ENCODE assay signal across 21 mouse cellular contexts in the genomic region with DNA sequence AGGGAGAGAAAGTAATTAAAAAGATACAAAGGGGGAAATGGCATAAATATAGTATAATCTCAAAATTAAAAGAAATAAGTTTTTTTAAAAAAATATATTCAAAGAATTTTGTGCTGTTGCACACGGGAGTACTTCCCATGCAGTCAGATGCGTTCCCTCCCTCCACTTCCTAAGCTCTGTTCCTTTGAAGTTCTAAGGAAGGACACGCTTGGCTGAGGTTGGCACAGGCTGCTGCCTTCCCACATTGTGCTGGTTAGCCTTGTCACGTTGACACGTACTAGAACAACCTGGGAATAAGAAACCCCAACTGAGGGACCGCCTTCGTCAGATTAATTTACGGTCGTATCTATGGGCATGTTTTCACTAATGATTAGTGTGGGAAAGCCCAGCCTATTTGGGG.
DNase-seq lines count a peak whose midpoint lies in the region; ATAC-seq and TF ChIP-seq lines count a peak whose summit lies in the region.
"Had no signal": no experiment of that assay in that cellular context is flagged by ENCODE, and none has a peak within 500 bp of the region (broad histone marks: within the 10 kb centered on the region; RNA-seq: fewer than 3 reads in every experiment).

No protein-coding gene starts in this region.

- no peaks in the 10 kb centered on the region for H3K27me3 ChIP-seq in kidney, postnatal 0 days (ENCODE audit: insufficient read depth, low read length)
- H3K27me3 ChIP-seq: forebrain, embryonic 13.5 days; neural tube, embryonic 12.5 days had no signal

- H3K36me3 ChIP-seq in kidney, postnatal 0 days (ENCODE audit: insufficient read depth, low read length): no peaks in the 10 kb centered on the region
- H3K36me3 ChIP-seq: heart, embryonic 15.5 days; neural tube, embryonic 12.5 days had no signal

- H3K4me3 ChIP-seq in kidney, postnatal 0 days (replicated peaks; ENCODE audit: low read depth, low read length): no peak overlapping the region
- H3K4me3 ChIP-seq: erythroblast, embryonic 14.5 days; forebrain, embryonic 13.5 days; heart, adult 2 months; heart, embryonic 15.5 days; neural tube, embryonic 12.5 days had no signal

- peak; percentile 82 for ATAC-seq in kidney, postnatal 0 days (replicated peaks; ENCODE audit: low FRiP score, low read depth)
- ATAC-seq: forebrain, embryonic 13.5 days had no signal

- WGBS in kidney, postnatal 0 days: 27% methylated on average over 9 of the region's 9 CpGs

- peak overlapping the region; percentile 17; the same call in 1 of the 2 replicates for H3K4me2 ChIP-seq in kidney, postnatal 0 days (ENCODE audit: low read length)
- H3K4me2 ChIP-seq: forebrain, embryonic 13.5 days; heart, embryonic 15.5 days; neural tube, embryonic 12.5 days had no signal

- no peak for TF ChIP-seq CTCF in kidney, postnatal 0 days (IDR thresholded peaks at IDR 0.05; ENCODE audit: low read depth)

- H3K9me3 ChIP-seq in kidney, postnatal 0 days (replicated peaks; ENCODE audit: low read length): no peaks in the 10 kb centered on the region
- H3K9me3 ChIP-seq: forebrain, embryonic 13.5 days; heart, embryonic 15.5 days; neural tube, embryonic 12.5 days had no signal

- H3K9ac ChIP-seq in kidney, postnatal 0 days (ENCODE audit: low read depth, low read length): no peak overlapping the region
- H3K9ac ChIP-seq: forebrain, embryonic 13.5 days; heart, embryonic 15.5 days; neural tube, embryonic 12.5 days had no signal

- no peak overlapping the region for H3K27ac ChIP-seq in kidney, postnatal 0 days
- H3K27ac ChIP-seq: forebrain, embryonic 13.5 days; heart, adult 2 months; neural tube, embryonic 12.5 days had no signal

- DNase-seq in adrenal gland, adult (ENCODE audit: inconsistent age in 2 of 2, low spot score in 1 of 2): peak; percentile 15 to 42
- no peak for DNase-seq in adrenal gland, adult 2 months
- DNase-seq in kidney, adult 11 months: peak; percentile 15
- DNase-seq in kidney, postnatal 14 days: no peak
- DNase-seq in kidney, adult 18-20 months: peak; percentile 25
- peak; percentile 74 for DNase-seq in kidney, postnatal 0 days (ENCODE audit: low spot score)
- no peak for DNase-seq in urinary bladder, postnatal 4 days (ENCODE audit: low spot score in 2 of 2)
- no peak for DNase-seq in cerebellum, adult 8-10 months
- DNase-seq: adrenal gland, postnatal 25 days; cerebellum, adult 11-12 months; cerebellum, postnatal 25 days; gastrocnemius, postnatal 14 days; layer of hippocampus, postnatal 36 days; liver; lung, adult 18-20 months; thymus, adult 2 months had no signal

- 0 out of 2 replicates have a peak, but pooled peaks cover 13% of the 10 kb centered on the region for H3K4me1 ChIP-seq in kidney, postnatal 0 days (replicated peaks; ENCODE audit: insufficient read depth, low read length)
- H3K4me1 ChIP-seq: neural tube, embryonic 12.5 days had no signal

Comparison
In these comparisons a context has a peak if more than half of its experiments do, and no peak if none do; other contexts are left out.
1. DNase-seq: peak in adrenal gland, adult (2 of 2), kidney, adult 11 months (single experiment), kidney, adult 18-20 months (single experiment) and kidney, postnatal 0 days (single experiment); none in adrenal gland, adult 2 months (single experiment), kidney, postnatal 14 days (single experiment), urinary bladder, postnatal 4 days (0 of 2) and cerebellum, adult 8-10 months (single experiment).